ENCODE assay signal across 19 mouse cellular contexts in genomic region chr16:6075442-6076050, GRCm38 (mm10).
DNase-seq lines count a peak whose midpoint lies in the region; TF ChIP-seq lines count a peak whose summit lies in the region.
"Had no signal": no experiment of that assay in that cellular context is flagged by ENCODE, and none has a peak within 500 bp of the region (broad histone marks: within the 10 kb centered on the region; RNA-seq: fewer than 3 reads in every experiment).

No protein-coding gene starts in this region.

- peak overlapping the region; percentile 10; the same call in 1 of the 2 replicates for H3K27ac ChIP-seq in left cerebral cortex, adult 2 months
- H3K27ac ChIP-seq: embryonic facial prominence, embryonic 10.5 days; forebrain, embryonic 13.5 days; heart, embryonic 10.5 days; hindbrain, embryonic 12.5 days; hindbrain, postnatal 0 days had no signal

- peak; percentile 48 for DNase-seq in cerebellum, adult 9-11 months
- DNase-seq in cerebellum, adult 8-10 months, result no peak
- DNase-seq in left cerebral cortex, adult 2 months (ENCODE audit: extremely low spot score in 1 of 2, low spot score in 2 of 2), result no peak
- no peak for DNase-seq in left cerebral cortex, adult 11 months (ENCODE audit: low spot score)
- peak; percentile 12 for DNase-seq in right cerebral cortex, adult 18-20 months
- DNase-seq in right cerebral cortex, postnatal 4 days, result no peak
- no peak for DNase-seq in gastrocnemius, adult 18-20 months (ENCODE audit: low spot score)
- DNase-seq: adrenal gland, postnatal 14 days; forebrain, postnatal 0 days; gastrocnemius, postnatal 10 days; heart, adult 18-20 months; heart, postnatal 10 days; heart, postnatal 4 days; kidney, adult 11 months had no signal

- TF ChIP-seq CTCF in left cerebral cortex, adult 2 months (IDR thresholded peaks at IDR 0.05), result no peak

- no peak overlapping the region for H3K4me3 ChIP-seq in left cerebral cortex, adult 2 months
- H3K4me3 ChIP-seq: embryonic facial prominence, embryonic 10.5 days; forebrain, embryonic 13.5 days; heart, embryonic 10.5 days; hindbrain, embryonic 12.5 days had no signal

- intact Hi-C loops in left cerebral cortex, adult 2 months (cut with DNase I), result loop anchor here (5.0 kb wide), 1 partner anchor 38 kb away; no protein-coding TSS in a partner anchor

Comparison
In these comparisons a context has a peak if more than half of its experiments do, and no peak if none do; other contexts are left out.
1. DNase-seq: peak in cerebellum, adult 9-11 months (single experiment) and right cerebral cortex, adult 18-20 months (single experiment); none in cerebellum, adult 8-10 months (single experiment), left cerebral cortex, adult 2 months (0 of 2), left cerebral cortex, adult 11 months (single experiment), right cerebral cortex, postnatal 4 days (single experiment) and gastrocnemius, adult 18-20 months (single experiment).